Mouse (Mus musculus): ENCODE measurements around the gene Slc5a2. TPM values are rescaled to one million over a fixed set of nuclear protein-coding genes. Genes with fewer than 3 reads are reported as not detected.
A peak's percentile ranks its signal among the peaks of the same experiment; 100 is the strongest.

Gene Slc5a2
- polyA plus RNA-seq, 1 experiment from 2014 or later = not detected

DNA sequence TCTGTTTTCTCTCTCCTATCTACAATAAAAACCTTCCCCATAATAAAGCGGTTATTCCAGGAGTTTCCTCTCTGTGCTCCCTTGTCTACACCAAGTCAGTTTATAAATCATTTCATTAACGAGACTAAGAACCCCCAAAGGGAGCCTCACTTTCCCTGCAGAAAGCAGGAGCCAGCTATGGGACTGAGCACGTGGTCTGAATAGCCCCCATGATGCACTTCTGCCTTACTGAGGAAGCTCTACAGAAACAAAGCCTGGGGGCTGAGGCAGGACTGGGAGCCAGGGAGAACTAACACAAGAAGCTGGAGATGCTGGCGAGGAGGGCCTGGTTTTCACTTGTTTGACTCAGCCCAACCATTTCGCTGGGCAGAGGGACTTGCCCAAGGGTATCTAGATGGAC is 18.6 kb downstream of the Slc5a2 start:
- no peaks in the 10 kb centered on the region for H3K27me3 ChIP-seq (ENCODE audit: control insufficient read depth, insufficient read depth, low read length)
- no peak overlapping the region for H3K9ac ChIP-seq (ENCODE audit: low read depth, low read length)
- H3K9me3 ChIP-seq (ENCODE audit: control insufficient read depth, low read length) = no peaks in the 10 kb centered on the region
- H3K4me2 ChIP-seq (replicated peaks; ENCODE audit: low read depth, low read length) = no peak overlapping the region
- H3K36me3 ChIP-seq (ENCODE audit: control insufficient read depth, insufficient read depth, low read length) = no peaks in the 10 kb centered on the region
- H3K27ac ChIP-seq (ENCODE audit: low read depth, low read length) = no peak overlapping the region; the same call in 1 of the 2 replicates
- ATAC-seq (ENCODE audit: low FRiP score) (no peak), DNase-seq (ENCODE audit: low spot score) (peak; percentile 35)
- 58% methylated on average over 5 of the region's 5 CpGs for WGBS
- no peak overlapping the region for H3K4me3 ChIP-seq (ENCODE audit: low read depth, low read length)
- H3K4me1 ChIP-seq (replicated peaks; ENCODE audit: control insufficient read depth, insufficient read depth, low read length) = peaks cover 5% of the 10 kb centered on the region; the same call in 1 of the 2 replicates

- Histone ChIP-seq H3K4me1 (replicated peaks; ENCODE audit: control insufficient read depth, insufficient read depth, low read length) (peaks cover 5% of the 10 kb centered on the region; the same call in 1 of the 2 replicates), H3K27ac (ENCODE audit: low read depth, low read length) (no peak overlapping the region), H3K9me3 (ENCODE audit: control insufficient read depth, low read length) (no peaks in the 10 kb centered on the region), H3K27me3 (ENCODE audit: control insufficient read depth, insufficient read depth, low read length) (no peaks in the 10 kb centered on the region), H3K4me3 (ENCODE audit: low read depth, low read length) (no peak overlapping the region), H3K4me2 (replicated peaks; ENCODE audit: low read depth, low read length) (no peak overlapping the region), H3K9ac (ENCODE audit: low read depth, low read length) (no peak overlapping the region), H3K36me3 (ENCODE audit: control insufficient read depth, insufficient read depth, low read length) (no peaks in the 10 kb centered on the region)
- DNase-seq (ENCODE audit: low spot score) = no peak
- 87% methylated on average over 8 of the region's 8 CpGs for WGBS
- no peak for ATAC-seq (ENCODE audit: low FRiP score)
Observed at GRCm38 (mm10) chr7:128285060-128285459, 19.6 kb downstream of the Slc5a2 start.

DNA sequence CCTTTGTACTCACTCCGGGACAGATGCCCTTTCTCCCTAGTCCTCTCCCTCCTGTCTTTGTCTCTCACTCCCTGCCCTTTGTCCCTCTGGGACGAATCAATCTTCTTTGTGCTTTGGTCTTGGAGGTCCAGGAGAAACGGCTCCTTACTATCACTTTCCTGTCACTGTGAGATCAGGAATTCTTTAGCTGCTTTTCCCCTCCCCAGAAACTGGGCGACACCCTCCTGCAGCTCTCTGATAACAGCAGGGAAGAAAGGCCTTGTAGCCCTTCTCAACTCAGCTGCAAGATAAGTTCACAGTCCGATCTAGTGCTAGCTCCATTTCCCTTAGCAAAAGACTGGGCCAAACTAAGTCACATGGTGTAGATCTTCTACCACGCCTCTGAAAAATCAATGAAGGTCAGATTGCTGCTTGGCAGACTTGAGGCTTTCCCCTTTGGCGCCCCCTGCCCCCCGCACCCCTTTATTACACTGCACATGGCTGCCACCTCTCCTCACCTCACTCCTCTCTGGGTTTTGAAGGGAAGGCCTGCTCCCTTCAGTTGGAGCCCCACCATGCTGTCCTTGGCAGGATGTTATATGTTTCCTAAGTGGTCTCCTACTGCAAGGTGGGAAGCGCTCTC is 23.6 kb downstream of the Slc5a2 start:
- 16% methylated on average over 9 of the region's 9 CpGs for whole genome bisulfite sequencing
- H3K4me1 ChIP-seq (replicated peaks; ENCODE audit: control insufficient read depth, insufficient read depth, low read length) = no peaks in the 10 kb centered on the region
- no peaks in the 10 kb centered on the region for H3K27me3 ChIP-seq (ENCODE audit: control insufficient read depth, insufficient read depth, low read length)
- H3K4me2 ChIP-seq (replicated peaks; ENCODE audit: low read depth, low read length) = no peak overlapping the region
- peak; percentile 57; the same call in 1 of the 2 replicates for ATAC-seq (ENCODE audit: low FRiP score)
- H3K9me3 ChIP-seq (ENCODE audit: control insufficient read depth, low read length) = no peaks in the 10 kb centered on the region
- H3K4me3 ChIP-seq (ENCODE audit: low read depth, low read length) = no peak overlapping the region
- DNase-seq (ENCODE audit: low spot score) = peak; percentile 56
- no peak overlapping the region for H3K9ac ChIP-seq (ENCODE audit: low read depth, low read length)
- no peaks in the 10 kb centered on the region for H3K36me3 ChIP-seq (ENCODE audit: control insufficient read depth, insufficient read depth, low read length)
- no peak overlapping the region for H3K27ac ChIP-seq (ENCODE audit: low read depth, low read length)

GRCm38 (mm10) chr7:128294785-128295184 is 29.3 kb downstream of the Slc5a2 start:
- H3K4me3 ChIP-seq (ENCODE audit: low read depth, low read length) = no peak overlapping the region
- H3K27me3 ChIP-seq (ENCODE audit: control insufficient read depth, insufficient read depth, low read length) = no peaks in the 10 kb centered on the region
- WGBS = 90% methylated on average over 10 of the region's 10 CpGs
- no peaks in the 10 kb centered on the region for H3K9me3 ChIP-seq (ENCODE audit: control insufficient read depth, low read length)
- H3K36me3 ChIP-seq (ENCODE audit: control insufficient read depth, insufficient read depth, low read length) = no peaks in the 10 kb centered on the region
- no peaks in the 10 kb centered on the region; the same call in 1 of the 2 replicates for H3K4me1 ChIP-seq (replicated peaks; ENCODE audit: control insufficient read depth, insufficient read depth, low read length)
- DNase-seq (ENCODE audit: low spot score) (no peak), ATAC-seq (ENCODE audit: low FRiP score) (no peak)
- H3K4me2 ChIP-seq (replicated peaks; ENCODE audit: low read depth, low read length) = no peak overlapping the region
- H3K27ac ChIP-seq (ENCODE audit: low read depth, low read length) = no peak overlapping the region
- no peak overlapping the region for H3K9ac ChIP-seq (ENCODE audit: low read depth, low read length)

DNA sequence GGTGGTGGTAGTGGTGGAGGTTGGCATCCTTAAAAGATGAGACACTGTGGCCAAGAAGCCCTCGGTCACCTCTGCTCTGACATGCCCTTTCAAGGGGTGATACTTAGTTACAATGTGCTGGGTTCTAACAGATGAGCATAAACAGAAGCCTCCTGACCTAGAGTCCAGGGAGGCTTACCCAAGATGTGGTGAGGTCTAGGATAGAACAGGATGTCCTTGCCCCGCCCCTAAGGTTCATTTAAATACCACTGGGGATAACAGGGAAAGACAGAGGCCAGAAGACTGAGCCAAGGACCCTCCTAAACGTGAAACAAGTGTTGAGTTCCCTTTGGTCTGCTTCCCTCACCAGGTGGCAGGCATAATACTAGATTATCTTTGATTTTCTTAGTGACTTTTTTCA is 31.1 kb downstream of the Slc5a2 start:
- no peaks in the 10 kb centered on the region; the same call in 1 of the 2 replicates for H3K4me1 ChIP-seq (replicated peaks; ENCODE audit: control insufficient read depth, insufficient read depth, low read length)
- no peak overlapping the region for H3K4me2 ChIP-seq (replicated peaks; ENCODE audit: low read depth, low read length)
- no peak overlapping the region for H3K27ac ChIP-seq (ENCODE audit: low read depth, low read length)
- no peak for ATAC-seq (ENCODE audit: low FRiP score)
- no peaks in the 10 kb centered on the region for H3K9me3 ChIP-seq (ENCODE audit: control insufficient read depth, low read length)
- no peak overlapping the region for H3K4me3 ChIP-seq (ENCODE audit: low read depth, low read length)
- H3K27me3 ChIP-seq (ENCODE audit: control insufficient read depth, insufficient read depth, low read length) = no peaks in the 10 kb centered on the region
- WGBS = 65% methylated on average over 3 of the region's 3 CpGs
- no peaks in the 10 kb centered on the region for H3K36me3 ChIP-seq (ENCODE audit: control insufficient read depth, insufficient read depth, low read length)
- no peak overlapping the region for H3K9ac ChIP-seq (ENCODE audit: low read depth, low read length)
- DNase-seq (ENCODE audit: low spot score) = no peak

DNA sequence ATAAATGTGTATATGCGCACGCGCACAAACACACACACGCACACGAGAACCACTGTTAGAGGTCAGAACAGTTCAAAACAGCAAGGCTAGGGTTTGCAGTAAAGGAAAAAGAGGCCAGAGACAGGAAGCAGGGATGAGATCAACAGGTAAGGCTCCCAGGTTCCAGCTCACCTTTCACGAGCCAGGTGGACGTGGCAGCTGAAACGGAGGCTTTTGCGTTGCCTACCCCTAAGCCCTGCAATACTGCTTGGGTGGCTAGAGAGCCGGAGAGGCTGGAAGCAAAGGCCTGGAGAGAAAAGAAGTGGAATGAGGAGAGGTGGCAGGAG is 31.8 kb downstream of the Slc5a2 start:
- ATAC-seq (ENCODE audit: low FRiP score) (no peak), DNase-seq (ENCODE audit: low spot score) (peak; percentile 34)
- Histone ChIP-seq H3K9me3 (ENCODE audit: control insufficient read depth, low read length) (no peaks in the 10 kb centered on the region), H3K4me1 (replicated peaks; ENCODE audit: control insufficient read depth, insufficient read depth, low read length) (no peaks in the 10 kb centered on the region; the same call in 1 of the 2 replicates), H3K4me2 (replicated peaks; ENCODE audit: low read depth, low read length) (peak overlapping the region; percentile 55), H3K36me3 (ENCODE audit: control insufficient read depth, insufficient read depth, low read length) (no peaks in the 10 kb centered on the region), H3K4me3 (ENCODE audit: low read depth, low read length) (peak overlapping the region; percentile 83), H3K27ac (ENCODE audit: low read depth, low read length) (no peak overlapping the region), H3K27me3 (ENCODE audit: control insufficient read depth, insufficient read depth, low read length) (no peaks in the 10 kb centered on the region), H3K9ac (ENCODE audit: low read depth, low read length) (peak overlapping the region; percentile 92)
- 41% methylated on average over 10 of the region's 10 CpGs for WGBS

DNA sequence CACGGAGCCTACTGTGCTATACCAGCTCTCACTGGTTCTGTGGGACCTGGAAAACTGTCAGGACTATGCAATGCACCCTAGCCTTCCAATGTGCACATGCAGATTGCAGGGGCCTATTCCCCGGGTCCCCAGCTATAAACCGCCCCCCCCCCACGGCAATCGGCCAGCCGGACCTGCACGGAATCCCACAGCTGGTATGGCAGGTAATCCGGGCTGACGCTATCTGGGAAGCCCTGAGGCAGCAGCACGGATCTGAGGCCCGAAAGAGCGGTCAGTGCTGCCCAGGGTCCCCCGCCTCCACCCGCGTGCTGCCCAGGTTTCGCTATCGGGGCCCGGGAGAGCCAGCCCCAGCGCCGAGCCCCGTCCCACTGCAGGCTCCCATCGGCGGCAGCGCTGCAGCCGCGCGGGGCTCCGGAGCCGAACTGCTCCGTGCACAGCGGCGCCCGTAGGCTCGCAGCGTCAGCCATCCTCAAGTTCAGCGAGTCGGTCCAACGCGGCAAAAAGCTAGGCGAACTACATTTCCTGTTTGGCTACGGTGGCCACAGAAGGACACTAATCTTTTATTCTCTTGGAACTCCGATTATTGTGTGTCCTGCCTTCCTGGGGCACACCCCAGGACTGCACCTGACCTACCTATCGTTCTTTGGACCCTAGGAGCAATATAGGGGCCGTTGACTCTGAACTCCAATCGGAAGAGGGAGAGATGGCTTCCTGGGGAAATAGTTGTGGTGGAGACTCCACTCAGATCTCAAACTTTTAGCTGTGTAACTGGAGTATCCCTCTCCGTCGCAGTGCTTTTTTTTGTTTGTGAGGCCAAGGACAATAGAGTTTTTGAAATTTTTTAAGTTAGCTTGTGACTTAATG is 32.4 kb downstream of the Slc5a2 start, which contains the start of gene BC017158:
Gene BC017158, minus strand, starts transcription at position 554 of the 864 bp plus-strand sequence.
- H3K27ac ChIP-seq (ENCODE audit: low read depth, low read length) = 0 out of 2 replicates have a peak within 1 kb of the TSS, but pooled peaks have one; percentile 53
- DNase-seq (ENCODE audit: low spot score) (peak; percentile 79), ATAC-seq (ENCODE audit: low FRiP score) (peak; percentile 54)
- no peaks in the 10 kb centered on the region for H3K36me3 ChIP-seq (ENCODE audit: control insufficient read depth, insufficient read depth, low read length)
- H3K9ac ChIP-seq (ENCODE audit: low read depth, low read length) = peak within 1 kb of the TSS; percentile 92
- WGBS = 2% methylated on average over 45 of the region's 47 CpGs
- H3K27me3 ChIP-seq (ENCODE audit: control insufficient read depth, insufficient read depth, low read length) = no peaks in the 10 kb centered on the region
- H3K4me1 ChIP-seq (replicated peaks; ENCODE audit: control insufficient read depth, insufficient read depth, low read length) = no peaks in the 10 kb centered on the region; the same call in 1 of the 2 replicates
- H3K4me3 ChIP-seq (ENCODE audit: low read depth, low read length) = peak within 1 kb of the TSS; percentile 83
- no peaks in the 10 kb centered on the region for H3K9me3 ChIP-seq (ENCODE audit: control insufficient read depth, low read length)
- H3K4me2 ChIP-seq (replicated peaks; ENCODE audit: low read depth, low read length) = peak within 1 kb of the TSS; percentile 55

GRCm38 (mm10) chr7:128298481-128299342 is 33.3 kb downstream of the Slc5a2 start:
- H3K4me2 ChIP-seq (replicated peaks; ENCODE audit: low read depth, low read length) = peak overlapping the region; percentile 55
- no peak overlapping the region; the same call in 1 of the 2 replicates for H3K9ac ChIP-seq (ENCODE audit: low read depth, low read length)
- no peak overlapping the region for H3K27ac ChIP-seq (ENCODE audit: low read depth, low read length)
- no peaks in the 10 kb centered on the region; the same call in 1 of the 2 replicates for H3K4me1 ChIP-seq (replicated peaks; ENCODE audit: control insufficient read depth, insufficient read depth, low read length)
- no peak for ATAC-seq (ENCODE audit: low FRiP score)
- H3K9me3 ChIP-seq (ENCODE audit: control insufficient read depth, low read length) = no peaks in the 10 kb centered on the region
- WGBS = 88% methylated on average over 8 of the region's 8 CpGs
- no peak for DNase-seq (ENCODE audit: low spot score)
- peak overlapping the region; percentile 83; the same call in 1 of the 2 replicates for H3K4me3 ChIP-seq (ENCODE audit: low read depth, low read length)
- H3K27me3 ChIP-seq (ENCODE audit: control insufficient read depth, insufficient read depth, low read length) = no peaks in the 10 kb centered on the region
- H3K36me3 ChIP-seq (ENCODE audit: control insufficient read depth, insufficient read depth, low read length) = no peaks in the 10 kb centered on the region

Data from hindbrain, embryonic 11.5 days (tissue).